Mouse (Mus musculus) hindbrain, embryonic 16.5 days (tissue): ENCODE results near the gene Gm1604a. TPM values are rescaled to one million over a fixed set of nuclear protein-coding genes. Genes with fewer than 3 reads are reported as not detected.
"Not testable (repeated sequence)": the region's sequence is repeated elsewhere in the genome, so short reads cannot be mapped to it uniquely, and the experiment has no call there.

Source experiments
- ATAC-seq: fragments of 200-750 bp; cut with Nextera tagmentation; 2 replicates; pipeline ENCODE4 v1.8.0; 2017; ENCODE audit warnings: moderate TSS enrichment, moderate library complexity
- H3K27ac ChIP-seq: fragments of 300-500 bp; sonication (generic); 2 replicates; pipeline ENCODE4 v1.5.1; 2014; ENCODE audit warnings: low read depth, mild to moderate bottlenecking, control low read depth, low read length, moderate library complexity
- H3K27me3 ChIP-seq: fragments of 300-500 bp; sonication (generic); replicated peaks from 2 replicates; pipeline ENCODE4 v1.6.1; 2014; ENCODE audit warnings: low read length; ENCODE audit not compliant: control insufficient read depth, insufficient read depth
- H3K36me3 ChIP-seq: fragments of 300-500 bp; sonication (generic); 2 replicates; pipeline ENCODE4 v1.6.1; 2014; ENCODE audit warnings: mild to moderate bottlenecking, low read length, moderate library complexity, mixed read lengths; ENCODE audit not compliant: control insufficient read depth, insufficient read depth
- H3K4me1 ChIP-seq: fragments of 300-500 bp; sonication (generic); 2 replicates; pipeline ENCODE4 v1.6.1; 2014; ENCODE audit warnings: low read depth, low read length; ENCODE audit not compliant: control insufficient read depth, insufficient read depth
- H3K4me2 ChIP-seq: fragments of 300-500 bp; sonication (generic); 2 replicates; pipeline ENCODE4 v1.6.1; 2014; ENCODE audit warnings: mild to moderate bottlenecking, low read length, control low read depth, moderate library complexity
- H3K4me3 ChIP-seq: fragments of 300-500 bp; sonication (generic); 2 replicates; pipeline ENCODE4 v1.5.1; 2014; ENCODE audit warnings: mild to moderate bottlenecking, low read length, control low read depth, moderate library complexity
- H3K9ac ChIP-seq: fragments of 300-500 bp; sonication (generic); 2 replicates; pipeline ENCODE4 v1.6.1; 2014; ENCODE audit warnings: low read depth, mild to moderate bottlenecking, control low read depth, low read length, moderate library complexity
- H3K9me3 ChIP-seq: fragments of 300-500 bp; sonication (generic); 2 replicates; pipeline ENCODE4 v1.6.1; 2014; ENCODE audit warnings: mild to moderate bottlenecking, low read length, moderate library complexity; ENCODE audit not compliant: control insufficient read depth
- WGBS: fragments of 180-500 bp; shearing (Covaris S2); extraction: QIAGEN DNeasy Blood & Tissue Kit; methylation state at CpG from one replicate; pipeline ENCODE4 v1.1.7; 2014; 5-methylcytosine and 5-hydroxymethylcytosine counted together
- polyA plus RNA-seq: library from polyadenylated mRNA; unstranded; fragments of >200 nt; fragmentation: Nextera tagmentation; extraction: Ambion mirVana; gene quantifications from 2 replicates; pipeline ENCODE4 v1.2.1, GENCODE M21; 2015

Gm1604a gene
- polyA plus RNA-seq: not detected in 2 replicates

DNA sequence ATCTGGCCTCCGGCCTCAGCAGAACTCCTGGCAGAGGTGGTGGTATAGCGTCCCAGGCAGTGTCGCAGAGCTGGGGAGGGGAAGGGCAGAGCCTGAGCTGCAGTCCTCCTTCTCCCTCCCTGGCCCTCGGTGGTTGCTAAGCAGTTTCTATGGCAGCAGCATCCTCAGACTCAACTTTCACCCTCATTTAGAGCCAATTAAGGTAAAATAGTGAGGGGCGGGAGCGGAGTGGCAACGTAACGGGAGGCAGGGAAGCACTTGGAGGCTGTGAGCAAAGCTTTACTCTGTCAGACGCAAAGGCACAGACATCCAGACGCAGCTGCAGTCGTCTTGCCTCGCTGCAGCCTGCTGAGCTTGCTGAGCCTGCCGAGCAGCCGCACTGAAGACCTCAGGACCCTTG is at the start of gene Gm1604a:
Gene Gm1604a, plus strand, starts transcription at position 312 of the 400 bp plus-strand sequence.
- H3K27ac ChIP-seq, H3K9ac ChIP-seq, H3K27me3 ChIP-seq, H3K36me3 ChIP-seq, H3K9me3 ChIP-seq, H3K4me1 ChIP-seq, H3K4me2 ChIP-seq, H3K4me3 ChIP-seq: not testable (repeated sequence)
- ATAC-seq: peak; percentile 86
- WGBS: 0% methylated on average over 6 of the region's 14 CpGs

DNA sequence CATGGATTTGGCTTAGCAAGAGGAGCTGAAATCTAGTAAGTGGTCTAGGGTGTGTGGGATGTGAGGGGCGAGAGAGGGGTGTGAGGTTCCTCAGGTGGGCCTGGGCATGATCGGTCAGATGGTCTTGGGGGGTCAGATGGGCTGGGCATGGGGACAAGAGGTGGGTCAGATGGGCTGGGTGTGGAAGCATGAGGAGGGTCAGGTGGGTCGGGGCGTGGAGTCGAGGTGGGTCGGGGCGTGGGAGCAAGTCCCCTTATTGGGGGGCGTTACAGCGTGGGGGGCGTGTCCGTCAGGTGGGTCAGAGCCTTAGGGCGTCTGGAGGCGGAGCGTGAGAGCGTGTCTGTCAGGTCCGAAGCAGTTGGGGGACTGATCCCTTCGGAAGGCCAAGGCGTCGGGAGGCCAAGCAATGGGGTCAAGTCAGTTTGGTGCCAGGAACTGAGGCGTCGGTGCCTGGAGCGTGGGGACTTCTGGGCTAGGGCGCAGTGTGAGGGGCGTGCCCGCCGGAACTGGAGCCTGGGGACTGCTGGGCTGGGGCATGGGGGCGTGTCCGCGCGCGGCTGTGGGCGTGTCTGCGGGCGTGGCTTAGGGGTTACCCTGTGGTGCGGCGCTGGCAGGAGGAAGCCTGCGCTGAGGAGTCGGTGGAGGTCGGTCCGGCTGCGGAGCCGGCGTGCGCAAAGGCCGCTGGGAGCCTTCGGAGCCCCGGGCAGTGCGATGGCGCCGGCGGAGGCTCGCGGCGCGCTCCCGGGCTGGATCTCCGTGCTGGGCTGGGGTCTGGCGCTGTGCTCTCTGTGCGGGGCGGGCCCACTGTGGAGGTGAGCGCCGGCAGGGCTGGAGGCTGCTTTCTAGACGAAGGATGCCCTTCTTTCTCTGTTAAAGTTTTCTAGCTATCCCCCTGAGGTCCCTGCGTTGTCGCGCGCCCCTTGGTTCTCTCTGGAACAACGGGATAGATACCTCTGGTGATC is 46.8 kb upstream of the Gm1604a start, which contains the start of gene Gm49721:
Gene Gm49721, plus strand, starts transcription at position 618 of the 962 bp plus-strand sequence.
- ATAC-seq: peak; percentile 98
- H3K4me1 ChIP-seq, H3K27me3 ChIP-seq, H3K36me3 ChIP-seq, H3K27ac ChIP-seq, H3K9me3 ChIP-seq: not testable (repeated sequence)
- H3K9ac ChIP-seq: peak within 1 kb of the TSS; percentile 65
- peak within 1 kb of the TSS; percentile 62 for H3K4me2 ChIP-seq
- WGBS: under 1% methylated on average over 42 of the region's 68 CpGs
- H3K4me3 ChIP-seq: peak within 1 kb of the TSS; percentile 50

DNA sequence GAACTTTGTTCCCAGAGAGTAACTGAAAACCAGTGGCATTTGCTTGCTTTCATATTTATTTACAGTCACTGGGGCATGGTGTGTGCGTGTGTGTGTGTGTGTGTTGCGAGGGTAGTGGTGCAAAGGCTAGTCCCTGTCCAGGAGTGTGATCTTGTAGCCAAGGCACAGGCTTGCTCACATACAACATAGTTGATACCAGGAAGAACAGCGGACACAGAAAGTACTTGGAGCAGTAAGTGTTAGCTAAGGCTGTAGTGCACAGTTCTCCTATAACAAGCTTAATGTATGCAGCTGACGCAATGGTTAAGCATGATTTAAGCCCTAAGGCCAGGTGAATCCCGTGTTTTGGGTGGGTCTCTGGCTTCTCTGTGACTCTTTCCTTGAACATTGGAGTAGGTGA is 46.0 kb upstream of the Gm1604a start:
- peak overlapping the region; percentile 65 for H3K9ac ChIP-seq
- 20% methylated on average over 4 of the region's 5 CpGs for WGBS
- not testable (repeated sequence) for ATAC-seq

DNA sequence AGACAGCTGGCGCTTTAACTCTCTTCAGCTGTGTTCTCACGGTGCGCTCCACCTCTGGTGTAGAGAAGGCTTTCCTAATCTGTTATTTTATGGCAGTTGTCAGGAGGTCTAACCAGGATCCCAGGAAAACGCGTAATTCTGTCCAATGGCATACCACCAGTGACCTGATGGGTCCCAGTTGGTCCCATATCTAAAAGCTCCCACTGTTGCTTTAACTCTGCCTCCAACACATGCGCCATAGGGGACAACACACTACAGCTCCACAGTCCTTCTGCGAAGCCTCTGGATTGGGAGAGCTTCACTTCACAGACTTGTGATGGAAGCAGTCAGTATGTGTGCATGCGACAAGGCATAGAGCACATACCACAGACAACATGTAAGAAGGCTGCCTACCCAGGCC is 45.2 kb upstream of the Gm1604a start:
- H3K27me3 ChIP-seq, H3K36me3 ChIP-seq, ATAC-seq, H3K4me1 ChIP-seq, H3K27ac ChIP-seq, H3K9me3 ChIP-seq, H3K4me3 ChIP-seq, H3K4me2 ChIP-seq, H3K9ac ChIP-seq: not testable (repeated sequence)
- WGBS: 97% methylated on average over 5 of the region's 8 CpGs

More for the DNA sequence above, 46.0 kb upstream of the Gm1604a start:
- Histone ChIP-seq H3K4me3 (peak overlapping the region; percentile 50), H3K4me2 (peak overlapping the region; percentile 62)
- H3K27me3 ChIP-seq, H3K4me1 ChIP-seq, H3K9me3 ChIP-seq, H3K36me3 ChIP-seq, H3K27ac ChIP-seq: not testable (repeated sequence)

DNA sequence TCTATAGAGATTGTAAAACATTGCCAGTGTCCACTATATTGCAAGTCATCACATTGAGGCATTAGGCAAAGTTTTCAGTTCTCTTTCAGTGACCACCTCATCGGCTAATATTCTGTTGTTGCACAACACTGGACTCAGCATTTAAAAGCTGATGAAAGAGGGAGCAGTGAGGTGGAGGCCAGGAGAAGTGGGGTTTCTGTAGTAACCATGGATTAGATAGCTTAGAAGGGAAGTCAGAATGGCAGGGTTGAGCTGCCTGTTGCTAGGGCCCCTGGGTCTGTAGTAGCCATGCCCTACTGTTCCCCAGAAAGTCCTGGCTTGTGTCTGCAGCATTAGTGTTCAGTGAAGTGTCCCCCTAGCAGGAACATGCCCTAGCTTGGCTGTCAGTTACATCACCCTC is 39.2 kb upstream of the Gm1604a start:
- WGBS: 93% methylated on average over 1 of the region's 1 CpGs
- ATAC-seq, H3K27ac ChIP-seq, H3K9ac ChIP-seq, H3K36me3 ChIP-seq, H3K27me3 ChIP-seq, H3K4me3 ChIP-seq, H3K9me3 ChIP-seq, H3K4me1 ChIP-seq, H3K4me2 ChIP-seq: not testable (repeated sequence)

DNA sequence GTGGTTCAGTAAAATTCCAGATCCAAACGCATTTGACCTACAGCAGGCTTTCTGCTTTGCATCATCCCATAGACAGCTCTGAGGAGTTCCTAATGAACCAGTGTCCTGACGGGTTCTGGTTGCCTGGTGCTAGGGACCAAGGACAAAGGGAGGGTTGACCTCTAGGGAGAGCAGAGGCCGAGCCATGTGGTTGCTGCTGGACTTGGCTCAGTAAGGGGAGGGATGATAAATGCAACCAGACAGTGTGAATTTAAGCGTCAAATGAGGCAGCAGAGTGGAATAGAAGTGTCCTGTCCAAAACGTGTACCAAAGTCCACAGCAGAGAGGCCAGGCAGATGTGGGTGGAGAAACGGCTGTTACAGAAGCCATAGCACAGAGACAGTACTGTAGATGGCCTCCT is 29.9 kb upstream of the Gm1604a start:
- not testable (repeated sequence) for H3K27me3 ChIP-seq, H3K36me3 ChIP-seq, H3K4me2 ChIP-seq, H3K4me1 ChIP-seq, H3K9ac ChIP-seq, H3K9me3 ChIP-seq, H3K27ac ChIP-seq, H3K4me3 ChIP-seq
- WGBS: no CpG with 5 or more reads among the region's 6 CpGs
- ATAC-seq: peak; percentile 63; the same call in 1 of the 2 replicates

DNA sequence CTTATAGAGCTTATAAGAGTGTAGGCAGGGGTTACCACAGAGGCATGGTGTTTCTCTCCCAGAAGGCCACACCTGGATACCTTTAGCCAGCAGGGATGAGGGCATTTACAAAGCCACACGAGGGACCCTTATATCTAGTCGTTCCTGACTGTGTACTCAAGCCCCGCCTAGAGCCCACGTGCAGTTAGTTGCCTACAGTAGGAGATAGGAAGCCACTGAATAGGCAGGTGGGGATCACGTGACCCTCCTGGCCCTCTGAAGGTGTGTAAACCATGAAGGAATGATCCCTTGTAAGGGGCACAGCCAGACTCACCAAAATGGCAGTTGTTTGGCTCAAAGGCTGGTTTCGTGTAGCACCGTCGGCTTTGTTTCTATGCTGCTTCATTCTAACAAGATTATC is 28.5 kb upstream of the Gm1604a start:
- not testable (repeated sequence) for H3K4me2 ChIP-seq, H3K4me3 ChIP-seq, H3K27ac ChIP-seq, ATAC-seq, H3K27me3 ChIP-seq, H3K9ac ChIP-seq, H3K36me3 ChIP-seq, H3K4me1 ChIP-seq, H3K9me3 ChIP-seq
- 86% methylated on average over 8 of the region's 8 CpGs for WGBS

DNA sequence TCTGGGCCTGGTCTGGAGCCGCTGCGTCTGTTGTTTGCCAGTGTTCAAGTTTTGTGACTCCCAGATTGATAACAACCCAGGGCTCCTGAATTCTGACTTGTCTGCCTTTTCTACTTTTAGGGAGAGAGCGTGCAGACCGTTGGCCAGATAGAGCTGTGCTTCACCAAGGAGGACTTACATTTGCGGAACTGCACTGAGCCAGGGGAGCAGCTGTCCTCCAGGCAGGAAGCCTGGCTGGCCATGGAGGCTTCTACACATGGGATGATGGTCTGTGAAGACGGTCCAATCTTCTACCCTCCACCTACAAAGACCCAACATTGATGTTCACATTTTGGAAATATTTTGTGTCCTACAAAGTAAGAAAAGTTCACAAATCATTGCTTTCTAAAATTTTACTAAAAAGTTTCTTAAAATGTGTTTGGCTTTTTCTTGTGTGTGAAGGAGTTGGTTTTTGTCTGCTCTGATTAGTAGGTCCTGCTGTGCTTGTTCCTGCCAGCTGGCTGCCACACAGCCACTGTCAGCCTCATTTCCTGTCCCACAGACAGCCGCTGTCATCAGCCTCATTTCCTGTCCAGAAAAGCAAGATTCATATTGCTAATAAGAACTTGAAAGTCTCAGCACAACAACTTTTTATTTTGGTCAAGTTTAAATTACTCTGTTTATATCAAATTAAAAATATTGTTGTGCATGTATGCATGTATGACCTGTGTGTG is 27.4 kb upstream of the Gm1604a start:
- not testable (repeated sequence) for H3K27ac ChIP-seq, H3K4me3 ChIP-seq, H3K9ac ChIP-seq, H3K36me3 ChIP-seq, H3K4me2 ChIP-seq, H3K27me3 ChIP-seq, H3K4me1 ChIP-seq, H3K9me3 ChIP-seq
- peak; percentile 50; the same call in 1 of the 2 replicates for ATAC-seq
- WGBS: 100% methylated on average over 1 of the region's 7 CpGs
